Mouse (Mus musculus): Measurements from ENCODE around the gene Tanc1.

- TF ChIP-seq CTCF (conservative IDR thresholded peaks at IDR 0.05; ENCODE audit: low read length) (no peak), POU5F1 (IDR thresholded peaks at IDR 0.05; ENCODE audit: borderline replicate concordance, low read length) (no peak)
Observed at GRCm38 (mm10) chr2:59717746-59718294, 106.0 kb downstream of the Tanc1 start.

All from E14TG2a.4 (cell line).